Comparison of ENCODE assay signal across 8 mouse cellular contexts in genomic region chr19:3942986-3943735, GRCm38 (mm10). TPM values are rescaled to one million over a fixed set of nuclear protein-coding genes. Genes with fewer than 3 reads are reported as not detected.
DNase-seq lines count a peak whose midpoint lies in the region; ATAC-seq lines count a peak whose summit lies in the region.

No protein-coding gene starts in this region.

- WGBS in heart, embryonic 13.5 days = 15% methylated on average over 27 of the region's 27 CpGs
- WGBS in embryonic facial prominence, embryonic 14.5 days = 21% methylated on average over 24 of the region's 27 CpGs
- 25% methylated on average over 27 of the region's 27 CpGs for WGBS in forebrain, embryonic 16.5 days

- no peaks in the 10 kb centered on the region for H3K9me3 ChIP-seq in heart, embryonic 13.5 days
- H3K9me3 ChIP-seq in embryonic facial prominence, embryonic 14.5 days (ENCODE audit: control insufficient read depth, low read length) = no peaks in the 10 kb centered on the region
- no peaks in the 10 kb centered on the region for H3K9me3 ChIP-seq in forebrain, embryonic 16.5 days (ENCODE audit: control insufficient read depth, low read length)

- H3K4me3 ChIP-seq in heart, embryonic 13.5 days = peak overlapping the region; percentile 40
- no peak overlapping the region for H3K4me3 ChIP-seq in embryonic facial prominence, embryonic 14.5 days (ENCODE audit: low read depth, low read length)
- H3K4me3 ChIP-seq in forebrain, embryonic 16.5 days (replicated peaks; ENCODE audit: low read length) = no peak overlapping the region

- intact Hi-C loops in heart, postnatal 36 days (cut with DNase I) = no loop called here

- peak overlapping the region; percentile 65 for H3K4me2 ChIP-seq in heart, embryonic 13.5 days
- peak overlapping the region; percentile 20; the same call in 1 of the 2 replicates for H3K4me2 ChIP-seq in embryonic facial prominence, embryonic 14.5 days (ENCODE audit: low read depth, low read length)
- H3K4me2 ChIP-seq in forebrain, embryonic 16.5 days (ENCODE audit: low read length) = no peak overlapping the region

- no peak overlapping the region for H3K27ac ChIP-seq in heart, embryonic 13.5 days (replicated peaks)
- no peak overlapping the region for H3K27ac ChIP-seq in embryonic facial prominence, embryonic 14.5 days (replicated peaks; ENCODE audit: low read depth, low read length)
- no peak overlapping the region for H3K27ac ChIP-seq in forebrain, embryonic 16.5 days (ENCODE audit: low read length)

- peak overlapping the region; percentile 40 for H3K9ac ChIP-seq in heart, embryonic 13.5 days
- H3K9ac ChIP-seq in embryonic facial prominence, embryonic 14.5 days (ENCODE audit: low read depth, low read length) = no peak overlapping the region
- H3K9ac ChIP-seq in forebrain, embryonic 16.5 days (replicated peaks; ENCODE audit: low read depth, low read length) = no peak overlapping the region

- DNase-seq in heart, postnatal 36 days = no peak
- no peak for DNase-seq in embryonic facial prominence, embryonic 14.5 days (ENCODE audit: low spot score)
- DNase-seq in kidney, postnatal 14 days = peak; percentile 55
- DNase-seq in lung, postnatal 4 days = peak; percentile 66 to 72
- DNase-seq in ovary, adult 18-20 months (ENCODE audit: low spot score) = no peak
- DNase-seq in testis, postnatal 14 days (ENCODE audit: low spot score) = no peak

- no peaks in the 10 kb centered on the region for H3K36me3 ChIP-seq in heart, embryonic 13.5 days
- H3K36me3 ChIP-seq in embryonic facial prominence, embryonic 14.5 days (ENCODE audit: control insufficient read depth, insufficient read depth, low read length) = no peaks in the 10 kb centered on the region
- H3K36me3 ChIP-seq in forebrain, embryonic 16.5 days (ENCODE audit: control insufficient read depth, insufficient read depth) = no peaks in the 10 kb centered on the region

- H3K27me3 ChIP-seq in heart, embryonic 13.5 days (replicated peaks) = peaks cover 25% of the 10 kb centered on the region
- no peaks in the 10 kb centered on the region for H3K27me3 ChIP-seq in embryonic facial prominence, embryonic 14.5 days (replicated peaks; ENCODE audit: control insufficient read depth, insufficient read depth, low read length)
- no peaks in the 10 kb centered on the region; the same call in 1 of the 2 replicates for H3K27me3 ChIP-seq in forebrain, embryonic 16.5 days (replicated peaks; ENCODE audit: control insufficient read depth, insufficient read depth, low read length)

- ATAC-seq in heart, embryonic 13.5 days (ENCODE audit: extremely low read depth, insufficient number of reproducible peaks, low FRiP score, low TSS enrichment) = no peak
- no peak for ATAC-seq in embryonic facial prominence, embryonic 14.5 days (ENCODE audit: low read depth)
- no peak for ATAC-seq in forebrain, embryonic 16.5 days

- H3K4me1 ChIP-seq in heart, embryonic 13.5 days = peaks cover 12% of the 10 kb centered on the region
- no peaks in the 10 kb centered on the region for H3K4me1 ChIP-seq in embryonic facial prominence, embryonic 14.5 days (ENCODE audit: control insufficient read depth, insufficient read depth, low read length)
- H3K4me1 ChIP-seq in forebrain, embryonic 16.5 days (replicated peaks; ENCODE audit: control insufficient read depth, insufficient read depth, low read length) = no peaks in the 10 kb centered on the region

RNA-seq across cellular contexts. Expression of gene Unc93b1, which starts 8.2 kb away (rescaled TPM):
- 12.4 and 13.6 TPM in 2 replicates for polyA plus RNA-seq in heart, embryonic 13.5 days (2015; fragmentation: Nextera tagmentation; extraction: Ambion mirVana)
- 10 to 100 TPM; 16.9 to 20.6 TPM for total RNA-seq in heart, postnatal 36 days (2021)
- 21.3 and 24.5 TPM in 2 replicates for polyA plus RNA-seq in embryonic facial prominence, embryonic 14.5 days (2014; fragmentation: Nextera tagmentation; extraction: Ambion mirVana)
- 7.7 TPM in 2 replicates for polyA plus RNA-seq in forebrain, embryonic 16.5 days (2015; fragmentation: Nextera tagmentation; extraction: Ambion mirVana)

RNA-seq across cellular contexts. Expression of gene Aldh3b1, which starts 13.6 kb away (rescaled TPM):
- polyA plus RNA-seq in heart, embryonic 13.5 days (2015; fragmentation: Nextera tagmentation; extraction: Ambion mirVana) = 2.2 and 2.3 TPM in 2 replicates
- 1 to 10 TPM; 1.5 to 1.6 TPM for total RNA-seq in heart, postnatal 36 days (2021)
- 4.6 and 4.8 TPM in 2 replicates for polyA plus RNA-seq in embryonic facial prominence, embryonic 14.5 days (2014; fragmentation: Nextera tagmentation; extraction: Ambion mirVana)
- polyA plus RNA-seq in forebrain, embryonic 16.5 days (2015; fragmentation: Nextera tagmentation; extraction: Ambion mirVana) = 1.2 and 1.4 TPM in 2 replicates

RNA-seq across cellular contexts. Expression of gene Aldh3b3, which starts 15.3 kb away (rescaled TPM):
- polyA plus RNA-seq in heart, embryonic 13.5 days (2015; fragmentation: Nextera tagmentation; extraction: Ambion mirVana) = not detected in 2 replicates
- total RNA-seq in heart, postnatal 36 days (2021) = under 1 TPM; 0.38 to 0.56 TPM
- polyA plus RNA-seq in embryonic facial prominence, embryonic 14.5 days (2014; fragmentation: Nextera tagmentation; extraction: Ambion mirVana) = 0.18 and 0.24 TPM in 2 replicates
- not detected in 2 replicates for polyA plus RNA-seq in forebrain, embryonic 16.5 days (2015; fragmentation: Nextera tagmentation; extraction: Ambion mirVana)

RNA-seq across cellular contexts. Expression of gene Aldh3b2, which starts 29.0 kb away (rescaled TPM):
- 0.06 TPM in 1 of 2 replicates, not detected in the other for polyA plus RNA-seq in heart, embryonic 13.5 days (2015; fragmentation: Nextera tagmentation; extraction: Ambion mirVana)
- under 1 TPM in 1 of 2 experiments, not detected in 1; 0.39 TPM for total RNA-seq in heart, postnatal 36 days (2021)
- polyA plus RNA-seq in embryonic facial prominence, embryonic 14.5 days (2014; fragmentation: Nextera tagmentation; extraction: Ambion mirVana) = 9.2 and 11.8 TPM in 2 replicates
- 0.30 and 1.1 TPM in 2 replicates for polyA plus RNA-seq in forebrain, embryonic 16.5 days (2015; fragmentation: Nextera tagmentation; extraction: Ambion mirVana)

RNA-seq across cellular contexts. Expression of gene Ndufs8, which starts 30.6 kb away (rescaled TPM):
- 361 and 400 TPM in 2 replicates for polyA plus RNA-seq in heart, embryonic 13.5 days (2015; fragmentation: Nextera tagmentation; extraction: Ambion mirVana)
- total RNA-seq in heart, postnatal 36 days (2021) = 100 to 1,000 TPM; 508 to 532 TPM
- polyA plus RNA-seq in embryonic facial prominence, embryonic 14.5 days (2014; fragmentation: Nextera tagmentation; extraction: Ambion mirVana) = 297 and 302 TPM in 2 replicates
- polyA plus RNA-seq in forebrain, embryonic 16.5 days (2015; fragmentation: Nextera tagmentation; extraction: Ambion mirVana) = 186 and 207 TPM in 2 replicates

Comparison
In these comparisons a context has a peak if more than half of its experiments do, and no peak if none do; other contexts are left out.
1. DNase-seq: peak in kidney, postnatal 14 days (single experiment) and lung, postnatal 4 days (2 of 2); none in heart, postnatal 36 days (0 of 2), embryonic facial prominence, embryonic 14.5 days (single experiment), ovary, adult 18-20 months (single experiment) and testis, postnatal 14 days (single experiment).